Mouse (Mus musculus) inflammation-experienced regulatory T-cells, adult 16 weeks (primary cell): Measurements from ENCODE around the gene Spata45. TPM values are rescaled to one million over a fixed set of nuclear protein-coding genes. Genes with fewer than 3 reads are reported as not detected.

Experiments used
- polyA plus RNA-seq: library from polyadenylated mRNA; unstranded; fragments of 100-300 nt; shearing (Covaris generic); gene quantifications from one replicate; pipeline ENCODE4 v1.2.1, GENCODE M21; 2017

Gene Spata45
- polyA plus RNA-seq = not detected

DNA sequence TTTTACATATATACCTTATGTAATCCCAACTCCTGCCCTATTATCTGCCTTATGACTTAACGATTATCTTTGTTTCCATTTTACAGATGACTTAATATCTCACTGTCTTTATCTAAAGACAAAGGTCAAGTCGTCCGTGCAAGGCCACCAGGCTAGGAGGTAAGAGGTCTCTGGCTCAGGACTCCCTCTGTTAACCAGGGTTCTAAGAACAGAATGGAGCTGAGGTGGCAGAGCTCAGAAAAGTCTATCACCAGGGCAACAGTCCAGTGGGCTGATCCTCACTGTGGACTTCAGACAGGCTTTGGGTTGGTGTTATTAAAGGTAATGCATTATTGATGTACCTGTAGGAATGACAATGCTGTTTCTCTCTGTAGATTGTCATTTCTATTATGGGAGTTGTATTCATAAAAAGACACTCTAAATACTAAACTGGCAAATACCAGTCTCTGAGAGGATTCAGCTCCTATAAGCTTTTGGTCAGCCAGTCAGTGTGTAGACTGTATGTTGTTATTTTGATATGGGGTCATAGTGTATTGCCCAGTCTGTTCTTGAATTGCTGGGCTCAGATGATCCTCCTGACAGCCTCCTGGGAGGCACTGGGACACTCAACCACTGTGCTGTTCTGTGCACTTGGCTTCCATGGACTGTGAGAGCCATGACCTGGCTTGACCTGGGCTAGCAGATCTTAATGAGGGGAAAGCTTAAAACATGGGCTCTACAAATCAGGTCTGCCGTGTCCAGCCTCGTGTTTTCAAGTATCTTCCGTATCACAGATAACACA, at the start of gene Spata45:
TSS of gene Spata45 (plus strand) at position 86 of the 781 bp plus-strand sequence.

GRCm38 (mm10) chr1:191026021-191026713, 10.3 kb upstream of the Spata45 start, which contains the start of gene Flvcr1:
Gene Flvcr1, minus strand, starts transcription at chr1:191026158.

GRCm38 (mm10) chr1:191062781-191063485, 26.5 kb downstream of the Spata45 start, which contains the start of the genes Tatdn3 and Nsl1:
Gene Tatdn3, minus strand, starts transcription at chr1:191062932.
Gene Nsl1, plus strand, starts transcription at chr1:191063012.

Other genes with a start within 250 kb of the Spata45 start
- gene Rps6kc1, start 124.9 kb upstream of the Spata45 start, polyA plus RNA-seq = 18.8 TPM
- gene Angel2, start 111.5 kb upstream of the Spata45 start, polyA plus RNA-seq = 92.5 TPM
- 0.37 TPM for gene Vash2, start 57.3 kb upstream of the Spata45 start, polyA plus RNA-seq
- 8.5 TPM for gene Flvcr1, start 10.5 kb upstream of the Spata45 start, polyA plus RNA-seq
- gene Tatdn3, start 26.3 kb downstream of the Spata45 start, polyA plus RNA-seq = 14.1 TPM
- 2.0 TPM for gene Nsl1, start 26.4 kb downstream of the Spata45 start, polyA plus RNA-seq
- gene Batf3, start 61.2 kb downstream of the Spata45 start, polyA plus RNA-seq = 0.38 TPM
- gene Fam71a, start 128.2 kb downstream of the Spata45 start, polyA plus RNA-seq = not detected
- gene Atf3, start 181.4 kb downstream of the Spata45 start, polyA plus RNA-seq = 0.24 TPM